Mouse (Mus musculus) megakaryocyte, adult 5-6 weeks (primary cell): Measurements from ENCODE around the gene Magi1. TPM values are rescaled to one million over a fixed set of nuclear protein-coding genes. Genes with fewer than 3 reads are reported as not detected.
"Not testable (repeated sequence)": the region's sequence is repeated elsewhere in the genome, so short reads cannot be mapped to it uniquely, and the experiment has no call there.

Source experiments
- ATAC-seq: 2 replicates; pipeline ENCODE4 v1.8.0; 2016; ENCODE audit warnings: mild to moderate bottlenecking, inconsistent platforms; ENCODE audit not compliant: poor library complexity, severe bottlenecking
- total RNA-seq, 2 experiments: library from RNA; stranded (forward) in 1 of 2; stranded (reverse) in 1 of 2; fragments of 153-499, 151-499 nt in 1 of 2; fragments of 221-1000, 200-1000 nt in 1 of 2; gene quantifications; 2 replicates each; pipeline versions ENCODE4 v1.2.3 to v1.2.4; 2015 to 2017

The Magi1 gene
- total RNA-seq, 2 experiments from 2014 or later = 0.09 TPM; not detected in 1

DNA sequence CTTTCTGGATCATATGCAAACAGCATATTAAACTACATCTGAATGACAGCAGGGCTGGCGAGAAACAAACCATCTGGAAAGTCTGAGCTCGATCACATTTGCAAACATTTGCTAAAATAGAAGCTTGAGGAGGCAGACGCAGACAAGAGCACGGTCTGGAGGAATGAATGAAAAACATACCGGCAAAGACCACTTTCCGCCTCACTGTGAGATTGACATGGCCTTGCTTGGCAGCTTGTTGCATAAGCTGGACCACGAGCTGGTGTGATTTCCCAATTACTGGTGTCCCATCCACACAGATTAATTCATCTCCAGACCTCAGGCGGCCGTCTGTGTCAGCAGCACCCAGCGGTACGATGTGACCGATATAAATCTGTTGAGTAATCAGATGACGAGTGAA is 584.3 kb downstream of the Magi1 start:
- no peak for ATAC-seq

DNA sequence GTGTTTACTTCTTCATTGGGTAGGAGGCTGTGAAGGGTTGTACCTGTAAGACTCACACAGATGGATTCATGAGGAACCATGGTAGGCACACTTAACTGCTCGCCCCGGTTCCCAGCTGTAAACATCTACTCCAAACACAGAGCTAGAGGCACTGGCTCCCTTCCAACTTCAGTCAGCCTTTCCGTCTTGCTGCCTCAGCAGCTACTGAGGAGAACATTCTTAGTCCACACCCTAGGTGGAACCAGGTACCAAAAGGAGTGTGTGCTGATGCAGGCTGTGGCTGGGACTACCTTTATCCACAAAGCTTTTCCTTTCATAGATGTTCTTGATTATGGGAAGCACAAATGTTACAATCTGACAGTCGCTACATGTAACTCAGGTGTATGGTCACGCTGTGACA is 585.8 kb downstream of the Magi1 start:
- ATAC-seq = no peak

DNA sequence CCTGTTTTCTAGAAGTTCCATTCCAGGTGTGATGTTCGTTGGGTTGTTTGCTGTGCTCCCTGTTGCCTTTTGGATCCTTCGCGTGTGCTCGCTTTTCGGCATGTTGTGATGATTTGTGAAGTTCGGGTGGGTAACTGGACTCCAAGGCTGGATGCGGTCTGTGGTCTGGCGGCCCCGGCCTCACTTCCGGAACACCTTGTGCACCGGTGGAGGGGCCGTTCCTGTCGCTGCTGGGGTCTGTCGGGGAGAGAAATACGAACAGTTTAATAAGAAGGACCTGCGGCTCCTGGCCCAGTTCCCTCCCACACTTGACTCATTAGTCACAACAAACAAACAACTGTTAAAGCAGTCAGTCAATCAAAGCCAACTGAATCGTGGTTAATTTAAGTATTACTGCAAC is 605.0 kb downstream of the Magi1 start:
- no peak for ATAC-seq

DNA sequence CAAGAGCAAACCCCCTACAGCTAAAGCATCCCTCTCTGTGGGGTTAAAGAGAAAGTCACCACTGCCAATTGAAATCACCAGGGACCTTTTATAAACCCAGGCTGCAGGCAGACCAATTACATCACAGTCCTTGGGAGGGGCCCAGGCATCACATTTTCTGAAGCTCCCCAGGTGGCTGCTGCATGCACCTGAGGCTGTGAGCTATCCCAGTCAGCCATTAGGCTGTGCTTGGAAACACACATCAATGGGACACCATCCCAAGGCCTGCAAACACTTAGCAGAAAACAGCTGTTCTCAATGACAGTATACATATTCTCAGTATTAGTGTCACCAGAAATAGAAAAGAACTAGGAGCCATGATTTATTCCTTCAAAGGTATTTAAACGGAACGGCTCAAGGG is 617.0 kb downstream of the Magi1 start:
- no peak for ATAC-seq

DNA sequence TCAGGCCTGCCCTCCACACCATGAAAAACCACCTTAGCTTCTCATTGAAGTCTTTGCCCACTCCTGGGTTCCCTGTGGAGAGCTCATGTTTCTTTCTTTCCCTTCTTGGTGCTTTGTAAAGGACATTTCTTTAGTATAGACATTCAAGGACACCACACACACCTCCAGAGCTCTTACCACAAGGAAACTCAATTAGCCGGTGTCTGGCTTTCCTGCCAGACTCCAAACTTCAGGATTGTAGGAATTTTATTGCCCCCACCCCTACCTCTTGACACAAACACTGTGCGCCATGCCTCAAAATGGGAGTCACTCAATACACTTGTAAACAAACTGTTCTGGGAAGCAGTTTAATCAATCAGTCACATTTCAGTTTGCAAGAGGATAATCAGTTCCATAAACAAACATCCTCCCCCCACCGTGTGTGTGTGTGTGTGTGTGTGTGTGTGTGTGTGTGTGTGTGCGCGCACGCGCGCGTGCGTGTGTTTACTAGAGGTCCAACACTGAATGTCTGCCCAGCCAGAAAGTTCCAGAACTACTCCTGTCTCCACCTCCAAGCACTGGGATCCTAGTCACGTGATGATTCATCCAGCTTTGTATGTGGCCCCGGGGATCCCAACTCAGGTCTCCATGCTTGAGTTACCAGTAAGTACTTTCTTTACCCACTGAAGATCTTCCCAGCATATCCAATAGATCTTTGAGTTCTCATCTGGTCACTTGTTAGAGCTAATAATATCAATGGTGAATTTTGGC is 618.5 kb downstream of the Magi1 start:
- ATAC-seq = no peak

DNA sequence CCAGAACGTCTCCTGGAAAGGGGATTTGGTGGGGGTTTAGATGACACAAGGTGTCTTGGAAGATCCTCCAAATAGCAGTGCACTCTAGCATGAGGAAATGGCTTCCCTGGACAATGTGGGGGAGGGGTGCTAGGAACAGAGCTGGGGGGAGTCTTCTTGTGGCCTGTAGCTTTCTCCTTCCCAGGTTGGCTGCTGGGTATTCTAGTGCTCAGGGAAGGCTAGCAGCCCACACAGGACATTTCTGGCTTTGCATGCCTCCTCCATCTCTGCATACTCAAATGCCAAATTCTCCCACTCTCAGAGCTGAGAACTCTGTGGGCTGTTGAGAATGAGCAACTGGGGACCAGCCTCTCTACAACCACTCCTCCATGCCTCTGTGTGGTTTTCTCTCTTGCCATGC is 622.6 kb downstream of the Magi1 start:
- ATAC-seq = no peak

DNA sequence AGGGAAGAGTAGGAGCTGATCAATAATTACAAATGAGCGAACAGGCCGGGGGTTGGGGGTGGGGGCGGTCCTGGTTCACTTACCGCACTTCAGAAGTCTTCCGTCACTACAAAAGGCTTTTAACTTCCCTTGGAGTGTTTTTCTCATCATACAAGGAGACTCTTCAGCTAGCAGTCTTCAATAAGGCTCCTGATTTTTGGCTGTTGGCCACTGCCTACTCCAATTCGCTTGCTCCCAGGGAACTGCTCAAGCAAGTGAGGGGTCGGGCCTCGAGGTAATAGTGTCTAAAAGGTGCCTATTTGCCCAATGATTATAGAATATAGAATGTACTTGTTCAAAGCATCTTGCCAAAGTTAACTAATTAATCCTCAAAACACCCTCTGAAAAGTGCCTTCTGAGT is 624.2 kb downstream of the Magi1 start:
- ATAC-seq = no peak

DNA sequence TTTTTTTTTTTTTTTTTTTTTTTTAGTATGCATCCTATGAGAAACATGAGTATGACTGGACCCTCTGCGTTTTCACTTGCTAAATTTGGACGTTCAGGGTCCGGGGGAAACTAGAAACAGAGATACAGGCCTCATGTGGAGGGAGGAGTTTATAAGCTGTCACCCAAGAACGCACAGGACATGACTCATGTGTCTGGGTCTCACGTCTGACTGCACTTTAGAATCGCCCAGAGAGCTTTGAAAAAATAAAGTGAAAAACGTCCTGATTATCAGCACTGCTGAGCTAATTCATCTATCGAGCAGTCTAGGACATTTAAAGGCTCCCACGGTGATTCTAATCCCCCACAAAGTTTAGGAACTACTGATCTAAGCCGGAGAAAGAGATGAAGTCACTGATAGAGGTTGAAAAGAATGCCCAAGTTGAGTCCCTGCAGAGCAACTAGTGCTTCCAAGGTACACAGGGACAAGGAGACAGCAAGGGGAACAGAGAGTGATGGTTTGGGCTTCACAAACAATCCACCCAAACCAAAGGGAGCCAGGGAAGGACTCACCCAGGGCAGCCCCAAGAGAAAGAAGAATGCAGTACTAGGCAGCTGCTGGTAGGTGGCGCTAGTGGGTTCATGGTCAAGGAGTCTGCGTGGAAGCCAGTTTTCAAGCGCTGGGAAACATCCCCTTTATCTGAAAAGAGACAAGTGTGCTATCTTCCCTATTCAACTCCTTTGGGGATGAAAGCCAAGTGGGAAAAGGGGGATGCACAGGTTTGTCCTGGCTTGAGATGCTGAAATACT is 626.3 kb downstream of the Magi1 start:
- ATAC-seq = 0 out of 2 replicates have a peak, but pooled peaks have one; percentile 47

DNA sequence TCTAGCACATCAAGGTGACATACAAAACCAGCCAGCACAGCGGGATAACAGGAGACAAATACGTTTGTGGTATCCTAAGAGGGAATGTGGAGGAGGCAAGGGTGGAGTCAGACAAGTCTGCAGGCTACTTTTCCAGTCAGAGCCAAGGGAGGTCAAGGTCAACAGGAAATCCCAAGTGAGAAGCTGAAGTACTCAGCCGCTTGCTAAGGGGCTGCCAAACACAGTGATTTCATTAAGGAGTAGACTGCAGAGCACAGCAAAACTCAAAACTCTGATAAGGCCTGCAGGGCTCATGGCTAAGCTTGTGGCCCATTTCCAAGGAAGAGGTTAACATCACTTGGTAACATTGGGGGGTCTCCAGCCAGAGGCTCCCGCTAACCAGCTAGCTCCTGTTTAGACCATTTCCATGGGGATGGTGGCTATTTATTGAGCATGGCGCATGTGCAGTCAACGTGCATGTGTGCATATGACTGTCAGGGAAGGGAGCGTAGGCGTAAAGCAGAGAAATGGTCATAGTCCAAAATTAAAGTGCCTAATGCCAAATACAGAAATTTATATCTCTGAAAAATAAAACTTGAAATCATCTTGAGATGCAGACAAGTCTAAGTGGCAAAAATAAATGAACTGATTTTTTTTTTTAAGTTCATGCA is 635.0 kb downstream of the Magi1 start:
- no peak for ATAC-seq

DNA sequence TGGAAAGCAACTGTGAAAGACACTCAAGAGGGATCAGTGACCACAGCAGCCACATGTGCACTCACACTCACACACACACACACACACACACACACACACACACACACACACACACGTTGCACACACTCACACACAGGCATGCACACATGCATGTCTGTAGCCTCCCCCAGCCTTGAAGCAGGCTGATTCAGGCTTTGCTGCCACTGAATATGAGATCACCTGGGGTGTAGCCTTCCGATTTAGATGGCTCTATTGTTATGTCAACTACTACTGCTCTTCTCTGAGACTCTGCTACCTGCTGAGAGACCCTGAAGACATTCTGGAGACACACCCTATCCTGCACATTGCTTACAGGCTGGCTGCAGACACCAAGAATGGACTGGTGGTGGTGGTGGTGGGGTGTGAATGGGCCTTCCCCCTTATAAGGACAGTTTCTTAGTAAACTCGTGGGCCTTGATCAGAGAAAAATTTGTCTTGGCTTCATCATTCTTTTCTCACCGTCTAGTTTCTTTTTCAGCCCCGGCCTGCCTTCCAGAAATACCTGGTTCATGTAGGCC is 653.9 kb downstream of the Magi1 start:
- ATAC-seq = not testable (repeated sequence)

DNA sequence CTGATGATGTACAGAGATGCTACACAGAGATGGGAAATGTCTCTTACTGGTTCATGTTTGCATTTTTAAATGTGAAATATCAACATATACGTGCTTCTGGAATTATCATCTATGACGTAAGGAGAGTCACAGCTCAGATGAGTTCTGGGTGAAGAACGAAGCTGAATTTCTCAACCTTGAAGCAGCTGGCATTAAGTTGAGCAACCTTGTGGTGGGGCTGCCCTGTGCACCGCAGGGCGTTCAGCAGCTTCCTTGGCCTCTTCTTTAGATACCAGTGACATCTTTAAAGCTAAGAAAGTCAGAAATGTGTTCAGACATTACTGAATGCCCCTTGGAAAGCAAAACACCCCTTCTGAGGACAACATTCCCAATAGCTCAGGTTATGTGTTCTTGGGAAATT is 656.5 kb downstream of the Magi1 start:
- peak; percentile 57 for ATAC-seq

Other genes starting within 250 kb of the Magi1 start
- gene Slc25a26, start 216.4 kb upstream of the Magi1 start, total RNA-seq (2015) = 1.3 and 3.8 TPM in 2 replicates
- 0.70 and 2.8 TPM in 2 replicates for gene Slc25a26, start 216.4 kb upstream of the Magi1 start, total RNA-seq (2017)